Mouse (Mus musculus): ENCODE data around the gene Tanc1.

- no peak for TF ChIP-seq CTCF (IDR thresholded peaks at IDR 0.05; ENCODE audit: borderline replicate concordance, extremely low read depth, insufficient read depth, insufficient read length)
- TF ChIP-seq POLR2A (IDR thresholded peaks at IDR 0.05; ENCODE audit: borderline replicate concordance, extremely low read depth, insufficient read depth, insufficient read length, poor library complexity, severe bottlenecking) = no peak
Measured at GRCm38 (mm10) chr2:59626422-59626821, 14.6 kb downstream of the Tanc1 start.

Measured in brain, embryonic 14.5 days (tissue).